Mouse (Mus musculus) stomach, embryonic 15.5 days (tissue): ENCODE measurements at regions not wholly inside any gene's neighbourhood (a gene's known extent, or its start where the extent isn't known, plus 50 kb on each side); places are given as distances from the start of the nearest gene placed in this dataset.

Experiments used
- ATAC-seq: fragments of 200-750 bp; cut with Nextera tagmentation; 2 replicates; pipeline ENCODE4 v1.8.0; 2017; ENCODE audit warnings: low read depth, moderate number of reproducible peaks, moderate TSS enrichment; ENCODE audit not compliant: insufficient read depth, low FRiP score
- H3K27ac ChIP-seq: fragments of 300-500 bp; sonication (generic); 2 replicates; pipeline ENCODE4 v1.5.1; 2015; ENCODE audit warnings: mild to moderate bottlenecking, inconsistent platforms
- H3K27me3 ChIP-seq: fragments of 300-500 bp; sonication (generic); replicated peaks from 2 replicates; pipeline ENCODE4 v1.6.1; 2015; ENCODE audit warnings: inconsistent platforms
- H3K36me3 ChIP-seq: fragments of 300-500 bp; sonication (generic); 2 replicates; pipeline ENCODE4 v1.6.1; 2015; ENCODE audit warnings: inconsistent platforms
- H3K4me1 ChIP-seq: fragments of 300-500 bp; sonication (generic); 2 replicates; pipeline ENCODE4 v1.6.1; 2015; ENCODE audit warnings: inconsistent platforms
- H3K4me2 ChIP-seq: fragments of 300-500 bp; sonication (generic); 2 replicates; pipeline ENCODE4 v1.6.1; 2015; ENCODE audit warnings: mild to moderate bottlenecking, inconsistent platforms
- H3K4me3 ChIP-seq: fragments of 300-500 bp; sonication (generic); replicated peaks from 2 replicates; pipeline ENCODE4 v1.5.1; 2015; ENCODE audit warnings: inconsistent platforms
- H3K9ac ChIP-seq: fragments of 300-500 bp; sonication (generic); 2 replicates; pipeline ENCODE4 v1.6.1; 2015; ENCODE audit warnings: inconsistent platforms
- H3K9me3 ChIP-seq: fragments of 300-500 bp; sonication (generic); 2 replicates; pipeline ENCODE4 v1.6.1; 2016; ENCODE audit warnings: inconsistent platforms
- WGBS: fragments of 180-500 bp; shearing (Covaris S2); methylation state at CpG from one replicate; pipeline ENCODE4 v1.1.7; 2015; 5-methylcytosine and 5-hydroxymethylcytosine counted together

GRCm38 (mm10) chr7:136062658-136063057 lies 346.5 kb upstream of the Mki67 start:
- Histone ChIP-seq H3K4me3 (no peak overlapping the region), H3K27me3 (no peaks in the 10 kb centered on the region), H3K27ac (no peak overlapping the region), H3K9ac (no peak overlapping the region), H3K9me3 (no peaks in the 10 kb centered on the region), H3K4me1 (peaks cover 16% of the 10 kb centered on the region), H3K4me2 (no peak overlapping the region), H3K36me3 (no peaks in the 10 kb centered on the region)
- WGBS, result 30% methylated on average over 5 of the region's 5 CpGs
- no peak for ATAC-seq

- H3K9me3 ChIP-seq, result no peaks in the 10 kb centered on the region
- no peak overlapping the region for H3K9ac ChIP-seq
- WGBS, result 70% methylated on average over 12 of the region's 12 CpGs
- ATAC-seq, result no peak
- peaks cover 6% of the 10 kb centered on the region for H3K4me1 ChIP-seq
- no peaks in the 10 kb centered on the region for H3K36me3 ChIP-seq
- H3K27ac ChIP-seq, result no peak overlapping the region
- no peak overlapping the region for H3K4me3 ChIP-seq
- no peak overlapping the region for H3K4me2 ChIP-seq
- H3K27me3 ChIP-seq, result no peaks in the 10 kb centered on the region
Measured at GRCm38 (mm10) chr7:136065038-136065678, 349.0 kb upstream of the Mki67 start.

- no peak overlapping the region for H3K4me2 ChIP-seq
- ATAC-seq, result no peak
Measured at GRCm38 (mm10) chr7:136065679-136066055, 349.5 kb upstream of the Mki67 start.

GRCm38 (mm10) chr7:136070881-136071280 lies 354.7 kb upstream of the Mki67 start:
- Histone ChIP-seq H3K9ac (no peak overlapping the region), H3K36me3 (no peaks in the 10 kb centered on the region), H3K4me3 (no peak overlapping the region), H3K27me3 (no peaks in the 10 kb centered on the region), H3K4me2 (no peak overlapping the region), H3K9me3 (no peaks in the 10 kb centered on the region), H3K4me1 (no peaks in the 10 kb centered on the region), H3K27ac (no peak overlapping the region)
- ATAC-seq, result no peak
- 52% methylated on average over 5 of the region's 5 CpGs for WGBS

More at GRCm38 (mm10) chr7:136065679-136066055, 349.5 kb upstream of the Mki67 start:
- Histone ChIP-seq H3K36me3 (no peaks in the 10 kb centered on the region), H3K9ac (no peak overlapping the region), H3K4me1 (peaks cover 3% of the 10 kb centered on the region), H3K27me3 (no peaks in the 10 kb centered on the region), H3K9me3 (no peaks in the 10 kb centered on the region), H3K4me3 (no peak overlapping the region), H3K27ac (no peak overlapping the region)
- 60% methylated on average over 10 of the region's 10 CpGs for WGBS

GRCm38 (mm10) chr7:136071331-136071730 lies 355.2 kb upstream of the Mki67 start:
- H3K4me3 ChIP-seq, result no peak overlapping the region
- H3K27ac ChIP-seq, result no peak overlapping the region
- H3K27me3 ChIP-seq, result no peaks in the 10 kb centered on the region
- H3K4me2 ChIP-seq, result no peak overlapping the region
- no peak for ATAC-seq
- 85% methylated on average over 4 of the region's 4 CpGs for WGBS
- H3K36me3 ChIP-seq, result no peaks in the 10 kb centered on the region
- no peaks in the 10 kb centered on the region for H3K9me3 ChIP-seq
- H3K9ac ChIP-seq, result no peak overlapping the region
- H3K4me1 ChIP-seq, result no peaks in the 10 kb centered on the region

- Histone ChIP-seq H3K4me1 (no peaks in the 10 kb centered on the region), H3K27ac (no peak overlapping the region), H3K4me2 (no peak overlapping the region), H3K27me3 (no peaks in the 10 kb centered on the region), H3K9me3 (no peaks in the 10 kb centered on the region), H3K36me3 (no peaks in the 10 kb centered on the region), H3K4me3 (no peak overlapping the region), H3K9ac (no peak overlapping the region)
- WGBS, result 63% methylated on average over 6 of the region's 6 CpGs
- no peak for ATAC-seq
Measured at GRCm38 (mm10) chr7:136073265-136073799, 357.2 kb upstream of the Mki67 start.

- H3K27ac ChIP-seq, result no peak overlapping the region
- no peak for ATAC-seq
- no peak overlapping the region for H3K4me3 ChIP-seq
- H3K9ac ChIP-seq, result no peak overlapping the region
- H3K4me2 ChIP-seq, result no peak overlapping the region
- no peaks in the 10 kb centered on the region for H3K27me3 ChIP-seq
- no peaks in the 10 kb centered on the region for H3K36me3 ChIP-seq
- 70% methylated on average over 2 of the region's 2 CpGs for WGBS
- no peaks in the 10 kb centered on the region for H3K9me3 ChIP-seq
- H3K4me1 ChIP-seq, result no peaks in the 10 kb centered on the region
Measured at GRCm38 (mm10) chr7:136074043-136074442, 357.9 kb upstream of the Mki67 start.

GRCm38 (mm10) chr7:136081534-136082252 lies 365.5 kb upstream of the Mki67 start:
- H3K27ac ChIP-seq, result no peak overlapping the region
- H3K9ac ChIP-seq, result no peak overlapping the region
- H3K36me3 ChIP-seq, result no peaks in the 10 kb centered on the region
- no peaks in the 10 kb centered on the region for H3K27me3 ChIP-seq
- no peak for ATAC-seq
- H3K4me3 ChIP-seq, result no peak overlapping the region
- H3K4me1 ChIP-seq, result no peaks in the 10 kb centered on the region
- no peaks in the 10 kb centered on the region for H3K9me3 ChIP-seq
- WGBS, result 54% methylated on average over 7 of the region's 7 CpGs
- no peak overlapping the region for H3K4me2 ChIP-seq

- Histone ChIP-seq H3K4me1 (no peaks in the 10 kb centered on the region), H3K36me3 (no peaks in the 10 kb centered on the region), H3K27ac (no peak overlapping the region), H3K4me3 (no peak overlapping the region), H3K9me3 (no peaks in the 10 kb centered on the region), H3K4me2 (no peak overlapping the region), H3K9ac (no peak overlapping the region), H3K27me3 (no peaks in the 10 kb centered on the region)
- WGBS, result 87% methylated on average over 4 of the region's 4 CpGs
- no peak for ATAC-seq
Measured at GRCm38 (mm10) chr7:136082253-136082867, 366.2 kb upstream of the Mki67 start.

- Histone ChIP-seq H3K36me3 (no peaks in the 10 kb centered on the region), H3K4me3 (no peak overlapping the region), H3K4me1 (no peaks in the 10 kb centered on the region), H3K9ac (no peak overlapping the region), H3K4me2 (no peak overlapping the region), H3K9me3 (no peaks in the 10 kb centered on the region), H3K27me3 (no peaks in the 10 kb centered on the region), H3K27ac (no peak overlapping the region)
- no peak for ATAC-seq
- 76% methylated on average over 10 of the region's 10 CpGs for WGBS
Measured at GRCm38 (mm10) chr7:136083005-136083404, 366.8 kb upstream of the Mki67 start.

- no peak overlapping the region for H3K9ac ChIP-seq
- no peak overlapping the region for H3K27ac ChIP-seq
- H3K4me2 ChIP-seq, result no peak overlapping the region
- no peak overlapping the region for H3K4me3 ChIP-seq
- H3K9me3 ChIP-seq, result no peaks in the 10 kb centered on the region
- 43% methylated on average over 14 of the region's 14 CpGs for WGBS
- ATAC-seq, result no peak
- H3K36me3 ChIP-seq, result no peaks in the 10 kb centered on the region
- H3K4me1 ChIP-seq, result no peaks in the 10 kb centered on the region
- no peaks in the 10 kb centered on the region for H3K27me3 ChIP-seq
Measured at GRCm38 (mm10) chr7:136083571-136084342, 367.6 kb upstream of the Mki67 start.
